Mouse (Mus musculus) lung, embryonic 15.5 days (tissue): ENCODE results near the gene Nupl1. TPM values are rescaled to one million over a fixed set of nuclear protein-coding genes. Genes with fewer than 3 reads are reported as not detected.

ENCODE experiments used
- ATAC-seq: fragments of 200-750 bp; cut with Nextera tagmentation; 2 replicates; pipeline ENCODE4 v1.8.0; 2017; ENCODE audit warnings: moderate number of reproducible peaks, borderline replicate concordance; ENCODE audit not compliant: low FRiP score, low TSS enrichment; ENCODE audit errors: extremely low read depth
- H3K27ac ChIP-seq: fragments of 300-500 bp; sonication (generic); 2 replicates; pipeline ENCODE4 v1.5.1; 2015; ENCODE audit warnings: moderate library complexity, mild to moderate bottlenecking, inconsistent platforms
- H3K27me3 ChIP-seq: fragments of 300-500 bp; sonication (generic); 2 replicates; pipeline ENCODE4 v1.6.1; 2015; ENCODE audit warnings: inconsistent platforms
- H3K36me3 ChIP-seq: fragments of 300-500 bp; sonication (generic); 2 replicates; pipeline ENCODE4 v1.6.1; 2015; ENCODE audit warnings: inconsistent platforms
- H3K4me1 ChIP-seq: fragments of 300-500 bp; sonication (generic); 2 replicates; pipeline ENCODE4 v1.6.1; 2015; ENCODE audit warnings: inconsistent platforms
- H3K4me2 ChIP-seq: fragments of 300-500 bp; sonication (generic); 2 replicates; pipeline ENCODE4 v1.6.1; 2015; ENCODE audit warnings: inconsistent platforms, mild to moderate bottlenecking, moderate library complexity
- H3K4me3 ChIP-seq: fragments of 300-500 bp; sonication (generic); 2 replicates; pipeline ENCODE4 v1.5.1; 2015; ENCODE audit warnings: mild to moderate bottlenecking, inconsistent platforms
- H3K9ac ChIP-seq: fragments of 300-500 bp; sonication (generic); 2 replicates; pipeline ENCODE4 v1.6.1; 2015; ENCODE audit warnings: inconsistent platforms
- H3K9me3 ChIP-seq: fragments of 300-500 bp; sonication (generic); 2 replicates; pipeline ENCODE4 v1.6.1; 2016; ENCODE audit warnings: inconsistent platforms
- WGBS: fragments of 180-500 bp; shearing (Covaris S2); methylation state at CpG from one replicate; pipeline ENCODE4 v1.1.7; 2015; 5-methylcytosine and 5-hydroxymethylcytosine counted together
- microRNA counts: library from miRNA; unstranded; fragments of <30 nt; microRNA quantifications from one replicate; lab custom pipeline; 2016
- microRNA-seq: library from miRNA; unstranded; fragments of <30 nt; microRNA quantifications from one replicate; pipeline ENCODE4, GENCODE M21; 2016
- polyA plus RNA-seq: library from polyadenylated mRNA; unstranded; fragments of >200 nt; fragmentation: Nextera tagmentation; extraction: Ambion mirVana; gene quantifications from 2 replicates; pipeline ENCODE4 v1.2.1, GENCODE M21; 2015

Nupl1 gene
- polyA plus RNA-seq, 1 experiment from 2014 or later: 0.05 TPM

- H3K36me3 ChIP-seq: no peaks in the 10 kb centered on the region
- ATAC-seq: no peak
- H3K9ac ChIP-seq: no peak overlapping the region
- H3K27ac ChIP-seq: no peak overlapping the region
- H3K27me3 ChIP-seq: no peaks in the 10 kb centered on the region
- H3K4me1 ChIP-seq: no peaks in the 10 kb centered on the region
- no peak overlapping the region for H3K4me3 ChIP-seq
- H3K4me2 ChIP-seq: no peak overlapping the region
- 77% methylated on average over 4 of the region's 4 CpGs for WGBS
- no peaks in the 10 kb centered on the region for H3K9me3 ChIP-seq
Observed at GRCm38 (mm10) chr14:60135801-60136200, 115.4 kb downstream of the Nupl1 start.

- no peak for ATAC-seq
- H3K36me3 ChIP-seq: no peaks in the 10 kb centered on the region
- no peaks in the 10 kb centered on the region for H3K4me1 ChIP-seq
- no peak overlapping the region for H3K9ac ChIP-seq
- no peak overlapping the region for H3K27ac ChIP-seq
- 78% methylated on average over 9 of the region's 9 CpGs for WGBS
- H3K9me3 ChIP-seq: no peaks in the 10 kb centered on the region
- no peaks in the 10 kb centered on the region for H3K27me3 ChIP-seq
- H3K4me3 ChIP-seq: no peak overlapping the region
- no peak overlapping the region for H3K4me2 ChIP-seq
Observed at GRCm38 (mm10) chr14:60134720-60135119, 116.5 kb downstream of the Nupl1 start.

MicroRNA genes within 50 kb of the gene (microRNA counts, 519-probe panel; counts per million panel counts)
- 19.7 counts per million for microRNA mmu-miR-719 (lab: Ali Mortazavi, UCI)

Small RNA genes lying within 50 kb of the gene (microRNA-seq; reads per million reads assigned to microRNA genes)
- not detected for gene Mir719

Other genes starting within 250 kb of the Nupl1 start
- 1.5 and 1.8 TPM in 2 replicates for gene Atp8a2, start 54.3 kb downstream of the Nupl1 start, polyA plus RNA-seq
- gene Gm49336, start 76 bp upstream of the Nupl1 start, polyA plus RNA-seq: 47.4 and 49.1 TPM in 2 replicates
- gene Mtmr6, start 13.8 kb upstream of the Nupl1 start, polyA plus RNA-seq: 34.6 and 37.4 TPM in 2 replicates
- 1.4 TPM in 2 replicates for gene Amer2, start 121.8 kb upstream of the Nupl1 start, polyA plus RNA-seq